Mouse (Mus musculus) lung, embryonic 15.5 days (tissue): Measurements from ENCODE around the gene Slc7a10. TPM values are rescaled to one million over a fixed set of nuclear protein-coding genes. Genes with fewer than 3 reads are reported as not detected.

Experiments used
- ATAC-seq: fragments of 200-750 bp; cut with Nextera tagmentation; 2 replicates; pipeline ENCODE4 v1.8.0; 2017; ENCODE audit warnings: moderate number of reproducible peaks, borderline replicate concordance; ENCODE audit not compliant: low FRiP score, low TSS enrichment; ENCODE audit errors: extremely low read depth
- H3K27ac ChIP-seq: fragments of 300-500 bp; sonication (generic); 2 replicates; pipeline ENCODE4 v1.5.1; 2015; ENCODE audit warnings: moderate library complexity, mild to moderate bottlenecking, inconsistent platforms
- H3K27me3 ChIP-seq: fragments of 300-500 bp; sonication (generic); 2 replicates; pipeline ENCODE4 v1.6.1; 2015; ENCODE audit warnings: inconsistent platforms
- H3K36me3 ChIP-seq: fragments of 300-500 bp; sonication (generic); 2 replicates; pipeline ENCODE4 v1.6.1; 2015; ENCODE audit warnings: inconsistent platforms
- H3K4me1 ChIP-seq: fragments of 300-500 bp; sonication (generic); 2 replicates; pipeline ENCODE4 v1.6.1; 2015; ENCODE audit warnings: inconsistent platforms
- H3K4me2 ChIP-seq: fragments of 300-500 bp; sonication (generic); 2 replicates; pipeline ENCODE4 v1.6.1; 2015; ENCODE audit warnings: inconsistent platforms, mild to moderate bottlenecking, moderate library complexity
- H3K4me3 ChIP-seq: fragments of 300-500 bp; sonication (generic); 2 replicates; pipeline ENCODE4 v1.5.1; 2015; ENCODE audit warnings: mild to moderate bottlenecking, inconsistent platforms
- H3K9ac ChIP-seq: fragments of 300-500 bp; sonication (generic); 2 replicates; pipeline ENCODE4 v1.6.1; 2015; ENCODE audit warnings: inconsistent platforms
- H3K9me3 ChIP-seq: fragments of 300-500 bp; sonication (generic); 2 replicates; pipeline ENCODE4 v1.6.1; 2016; ENCODE audit warnings: inconsistent platforms
- WGBS: fragments of 180-500 bp; shearing (Covaris S2); methylation state at CpG from one replicate; pipeline ENCODE4 v1.1.7; 2015; 5-methylcytosine and 5-hydroxymethylcytosine counted together
- polyA plus RNA-seq: library from polyadenylated mRNA; unstranded; fragments of >200 nt; fragmentation: Nextera tagmentation; extraction: Ambion mirVana; gene quantifications from 2 replicates; pipeline ENCODE4 v1.2.1, GENCODE M21; 2015

The Slc7a10 gene
- polyA plus RNA-seq, 1 experiment from 2014 or later = 3.4 TPM

DNA sequence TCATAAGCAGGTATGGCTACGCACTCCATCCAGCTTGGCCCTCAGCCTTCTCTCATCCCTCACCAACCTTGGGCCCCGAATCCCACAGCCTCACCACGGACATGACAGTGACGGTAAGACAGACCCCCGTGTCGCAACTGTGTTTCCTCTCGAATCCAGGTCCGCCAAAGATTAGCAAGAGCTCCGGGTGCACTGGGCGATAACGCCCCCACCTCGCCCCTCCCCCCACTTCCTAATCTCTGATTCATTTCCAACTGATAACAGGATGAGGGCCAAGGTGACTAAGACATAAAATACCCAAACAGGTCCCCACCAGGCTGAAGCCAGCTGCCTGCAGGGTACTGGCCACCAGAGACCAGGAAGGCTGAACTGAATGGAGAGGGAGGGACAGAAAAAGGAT, 31.7 kb upstream of the Slc7a10 start:
- WGBS = 60% methylated on average over 12 of the region's 12 CpGs
- Histone ChIP-seq H3K4me3 (no peak overlapping the region), H3K9me3 (no peaks in the 10 kb centered on the region), H3K9ac (no peak overlapping the region), H3K4me1 (peaks cover 6% of the 10 kb centered on the region), H3K27me3 (no peaks in the 10 kb centered on the region), H3K4me2 (no peak overlapping the region), H3K36me3 (no peaks in the 10 kb centered on the region), H3K27ac (no peak overlapping the region)
- ATAC-seq = no peak

DNA sequence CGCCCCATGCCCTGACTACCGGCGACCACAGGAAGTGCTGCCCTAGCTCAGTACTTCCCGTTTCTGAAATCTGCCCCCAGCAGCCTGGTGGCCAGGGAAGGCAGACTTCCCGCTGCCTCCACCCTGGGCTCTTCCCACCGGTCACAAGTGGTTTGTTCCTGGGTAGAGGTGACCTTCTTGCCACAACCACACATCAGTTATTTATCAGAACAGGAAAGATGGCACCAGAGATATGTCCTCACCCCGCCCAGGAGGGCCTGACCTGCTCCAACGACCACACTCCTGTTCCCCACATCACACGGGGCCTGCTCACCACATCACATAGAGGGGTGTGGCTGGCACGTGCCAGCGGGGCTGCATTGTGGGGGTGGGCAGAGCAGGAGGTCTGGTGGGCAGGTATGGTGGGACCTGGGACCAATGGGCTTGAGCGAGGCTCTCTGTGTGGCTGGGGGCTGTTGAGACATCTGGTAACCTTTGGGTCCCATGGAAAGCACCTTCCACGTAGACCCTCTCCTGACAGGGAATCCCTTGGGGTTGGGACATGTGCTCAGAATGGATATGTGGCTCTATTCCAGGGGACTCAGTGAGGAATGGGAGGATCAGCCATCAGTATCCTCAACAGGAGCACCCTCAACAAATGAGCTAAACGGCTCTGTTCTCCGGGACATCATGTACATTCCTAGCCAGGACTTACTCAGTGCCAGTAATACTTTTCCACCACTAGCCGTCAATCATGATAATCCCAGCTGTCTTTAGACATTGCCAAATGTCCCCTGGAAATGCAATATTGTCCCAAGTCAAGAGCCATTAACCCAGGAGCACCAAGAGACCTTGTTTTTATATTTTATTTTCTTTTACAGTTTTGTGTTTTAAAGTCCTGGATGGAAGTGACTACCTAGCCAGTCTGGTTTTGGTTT, 29.4 kb upstream of the Slc7a10 start:
- Histone ChIP-seq H3K27me3 (no peaks in the 10 kb centered on the region), H3K4me1 (no peaks in the 10 kb centered on the region), H3K9ac (no peak overlapping the region), H3K9me3 (no peaks in the 10 kb centered on the region), H3K4me3 (no peak overlapping the region), H3K27ac (no peak overlapping the region), H3K4me2 (no peak overlapping the region), H3K36me3 (no peaks in the 10 kb centered on the region)
- no peak for ATAC-seq
- WGBS = 62% methylated on average over 16 of the region's 16 CpGs

DNA sequence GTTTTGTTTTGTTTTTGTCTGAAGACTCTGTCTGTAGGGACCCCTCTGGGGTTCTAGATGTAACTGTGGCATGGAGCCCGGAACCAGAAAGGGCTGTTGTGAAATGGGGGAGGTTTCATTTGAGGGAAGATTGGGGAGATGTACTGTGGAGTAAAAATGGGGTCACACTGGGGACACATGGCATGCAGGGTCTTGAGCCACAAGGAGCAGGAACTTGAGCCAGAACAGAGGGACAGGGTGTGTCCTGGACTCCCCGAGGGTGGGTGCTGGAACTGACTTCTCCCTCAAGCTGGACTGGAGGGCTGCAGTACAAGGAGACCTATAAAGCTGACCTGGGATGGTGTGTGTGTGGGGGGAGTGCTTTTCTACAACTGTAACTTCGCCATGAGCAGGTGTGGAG, 28.7 kb upstream of the Slc7a10 start:
- Histone ChIP-seq H3K27me3 (no peaks in the 10 kb centered on the region), H3K9ac (no peak overlapping the region), H3K4me2 (no peak overlapping the region), H3K4me3 (no peak overlapping the region), H3K36me3 (no peaks in the 10 kb centered on the region), H3K27ac (no peak overlapping the region), H3K4me1 (no peaks in the 10 kb centered on the region), H3K9me3 (no peaks in the 10 kb centered on the region)
- WGBS = 59% methylated on average over 3 of the region's 3 CpGs
- ATAC-seq = no peak

GRCm38 (mm10) chr7:35162443-35162842, 23.7 kb upstream of the Slc7a10 start:
- H3K4me2 ChIP-seq = no peak overlapping the region
- H3K36me3 ChIP-seq = no peaks in the 10 kb centered on the region
- ATAC-seq = no peak
- WGBS = 73% methylated on average over 6 of the region's 6 CpGs
- H3K4me3 ChIP-seq = no peak overlapping the region
- no peaks in the 10 kb centered on the region for H3K27me3 ChIP-seq
- no peaks in the 10 kb centered on the region for H3K9me3 ChIP-seq
- no peak overlapping the region for H3K27ac ChIP-seq
- H3K9ac ChIP-seq = no peak overlapping the region
- no peaks in the 10 kb centered on the region for H3K4me1 ChIP-seq

GRCm38 (mm10) chr7:35163600-35163999, 22.6 kb upstream of the Slc7a10 start:
- Histone ChIP-seq H3K27ac (no peak overlapping the region), H3K27me3 (no peaks in the 10 kb centered on the region), H3K4me1 (no peaks in the 10 kb centered on the region), H3K4me2 (no peak overlapping the region), H3K9me3 (no peaks in the 10 kb centered on the region), H3K9ac (no peak overlapping the region), H3K4me3 (no peak overlapping the region), H3K36me3 (no peaks in the 10 kb centered on the region)
- no peak for ATAC-seq
- 64% methylated on average over 7 of the region's 7 CpGs for WGBS

GRCm38 (mm10) chr7:35164131-35164530, 22.1 kb upstream of the Slc7a10 start:
- Histone ChIP-seq H3K4me2 (no peak overlapping the region), H3K9me3 (no peaks in the 10 kb centered on the region), H3K9ac (no peak overlapping the region), H3K4me1 (no peaks in the 10 kb centered on the region), H3K4me3 (no peak overlapping the region), H3K27me3 (no peaks in the 10 kb centered on the region), H3K27ac (no peak overlapping the region), H3K36me3 (no peaks in the 10 kb centered on the region)
- ATAC-seq = no peak
- WGBS = 78% methylated on average over 6 of the region's 6 CpGs

DNA sequence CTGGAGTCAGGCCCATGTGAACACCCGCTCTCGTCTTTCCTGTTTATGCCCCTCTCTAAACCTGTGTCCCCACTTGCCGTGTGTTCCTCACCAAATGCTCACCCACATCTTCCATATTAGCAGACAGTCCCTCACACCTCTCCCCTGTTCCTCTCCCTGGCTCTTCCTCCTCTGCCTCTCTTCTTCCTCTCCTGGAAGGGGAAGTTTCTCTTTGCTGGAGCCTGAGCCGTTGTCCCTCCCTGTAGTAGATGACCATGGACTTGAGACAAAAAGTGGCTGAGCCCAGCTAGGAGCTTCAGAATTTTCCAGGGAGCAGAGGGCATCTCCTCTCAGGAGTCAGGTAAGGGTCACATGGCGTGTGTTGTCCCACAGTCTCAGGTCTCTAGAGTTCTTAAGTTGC, 19.2 kb upstream of the Slc7a10 start:
- Histone ChIP-seq H3K4me1 (peaks cover 7% of the 10 kb centered on the region), H3K4me3 (no peak overlapping the region), H3K9me3 (no peaks in the 10 kb centered on the region), H3K27ac (no peak overlapping the region), H3K9ac (no peak overlapping the region), H3K27me3 (0 out of 2 replicates have a peak, but pooled peaks cover 6% of the 10 kb centered on the region), H3K4me2 (no peak overlapping the region), H3K36me3 (no peaks in the 10 kb centered on the region)
- WGBS = 73% methylated on average over 5 of the region's 5 CpGs
- ATAC-seq = no peak

GRCm38 (mm10) chr7:35167925-35168324, 18.3 kb upstream of the Slc7a10 start:
- Histone ChIP-seq H3K4me2 (no peak overlapping the region), H3K9me3 (no peaks in the 10 kb centered on the region), H3K27me3 (peaks cover 8% of the 10 kb centered on the region; the same call in 1 of the 2 replicates), H3K27ac (no peak overlapping the region), H3K4me1 (peaks cover 7% of the 10 kb centered on the region), H3K36me3 (no peaks in the 10 kb centered on the region), H3K4me3 (no peak overlapping the region), H3K9ac (no peak overlapping the region)
- 81% methylated on average over 2 of the region's 2 CpGs for WGBS
- ATAC-seq = no peak

DNA sequence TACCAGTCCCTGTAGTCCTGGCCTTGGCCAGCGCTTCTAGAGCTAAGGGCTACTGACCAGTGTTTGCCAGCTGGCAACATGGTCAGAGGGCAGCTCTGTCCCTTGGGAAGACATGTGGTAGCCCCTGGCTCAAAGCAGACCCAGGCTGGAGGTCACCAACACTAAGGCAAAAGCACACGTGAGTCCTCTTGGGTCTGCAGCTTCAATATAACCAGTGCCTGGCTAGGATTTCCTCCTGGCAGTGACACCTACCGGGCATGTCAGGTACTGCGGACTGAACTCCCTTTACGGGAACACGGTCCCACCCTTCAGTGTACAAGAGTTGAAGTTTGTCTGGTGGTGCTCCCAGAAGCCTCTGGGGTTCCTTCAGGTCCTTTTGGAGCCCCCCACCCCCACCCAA, 16.8 kb upstream of the Slc7a10 start:
- H3K9ac ChIP-seq = no peak overlapping the region
- 14% methylated on average over 6 of the region's 6 CpGs for WGBS
- H3K4me2 ChIP-seq = no peak overlapping the region
- no peak overlapping the region for H3K27ac ChIP-seq
- peaks cover 7% of the 10 kb centered on the region for H3K4me1 ChIP-seq
- no peaks in the 10 kb centered on the region for H3K36me3 ChIP-seq
- no peak overlapping the region for H3K4me3 ChIP-seq
- peak; percentile 13; the same call in 1 of the 2 replicates for ATAC-seq
- H3K27me3 ChIP-seq = peaks cover 14% of the 10 kb centered on the region; the same call in 1 of the 2 replicates
- H3K9me3 ChIP-seq = no peaks in the 10 kb centered on the region

- no peaks in the 10 kb centered on the region for H3K36me3 ChIP-seq
- peaks cover 14% of the 10 kb centered on the region; the same call in 1 of the 2 replicates for H3K27me3 ChIP-seq
- H3K4me1 ChIP-seq = peaks cover 10% of the 10 kb centered on the region
- no peak overlapping the region for H3K9ac ChIP-seq
- H3K4me2 ChIP-seq = peak overlapping the region; percentile 37
- no peak overlapping the region for H3K27ac ChIP-seq
- no peak overlapping the region for H3K4me3 ChIP-seq
- 2% methylated on average over 16 of the region's 16 CpGs for WGBS
- ATAC-seq = peak; percentile 70
- H3K9me3 ChIP-seq = no peaks in the 10 kb centered on the region
Measured at GRCm38 (mm10) chr7:35171867-35172382, 14.3 kb upstream of the Slc7a10 start.

DNA sequence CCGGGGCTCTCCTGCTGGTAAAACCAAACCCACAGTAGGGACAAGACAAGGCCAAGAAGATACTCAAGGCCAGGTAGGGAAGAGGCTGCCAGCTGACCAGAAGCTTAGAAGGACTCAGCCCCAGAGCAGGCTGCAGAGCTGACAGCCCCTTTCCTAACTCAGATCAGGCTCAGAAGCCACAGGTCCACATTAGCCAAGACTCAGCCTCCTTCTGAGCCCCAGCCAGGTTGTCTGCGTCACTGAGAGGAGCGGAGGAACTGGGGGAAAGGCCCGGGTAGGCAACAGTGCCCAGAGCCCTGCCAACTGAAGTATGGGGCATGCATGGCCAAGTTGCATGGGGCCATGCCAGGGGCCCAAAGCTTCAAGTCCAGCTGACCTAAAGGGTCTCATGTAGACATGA, 13.7 kb upstream of the Slc7a10 start:
- Histone ChIP-seq H3K27me3 (peaks cover 14% of the 10 kb centered on the region; the same call in 1 of the 2 replicates), H3K9ac (no peak overlapping the region)
- WGBS = 75% methylated on average over 4 of the region's 4 CpGs

GRCm38 (mm10) chr7:35175533-35175932, 10.7 kb upstream of the Slc7a10 start:
- peaks cover 9% of the 10 kb centered on the region; the same call in 1 of the 2 replicates for H3K27me3 ChIP-seq
- H3K4me3 ChIP-seq = no peak overlapping the region
- H3K9me3 ChIP-seq = no peaks in the 10 kb centered on the region
- H3K4me2 ChIP-seq = no peak overlapping the region
- H3K36me3 ChIP-seq = no peaks in the 10 kb centered on the region
- 75% methylated on average over 4 of the region's 4 CpGs for WGBS
- H3K4me1 ChIP-seq = peaks cover 7% of the 10 kb centered on the region; the same call in 1 of the 2 replicates
- H3K27ac ChIP-seq = no peak overlapping the region
- no peak overlapping the region for H3K9ac ChIP-seq
- ATAC-seq = no peak

More for the DNA sequence above, 13.7 kb upstream of the Slc7a10 start:
- no peak overlapping the region for H3K4me3 ChIP-seq
- H3K4me2 ChIP-seq = no peak overlapping the region
- no peak overlapping the region for H3K27ac ChIP-seq
- H3K9me3 ChIP-seq = no peaks in the 10 kb centered on the region
- peaks cover 10% of the 10 kb centered on the region for H3K4me1 ChIP-seq
- H3K36me3 ChIP-seq = no peaks in the 10 kb centered on the region
- ATAC-seq = no peak
